Mouse (Mus musculus) olfactory bulb, adult 2 months (tissue): ENCODE measurements around the gene St6galnac1. TPM values are rescaled to one million over a fixed set of nuclear protein-coding genes. Genes with fewer than 3 reads are reported as not detected.
"Not testable (repeated sequence)": the region's sequence is repeated elsewhere in the genome, so short reads cannot be mapped to it uniquely, and the experiment has no call there.

Source experiments
- H3K27ac ChIP-seq: fragments of 200-500 bp; 2 replicates; pipeline ENCODE4 v1.5.1; 2012; ENCODE audit warnings: low read depth, low read length; ENCODE audit not compliant: insufficient read depth
- H3K4me1 ChIP-seq: fragments of 200-500 bp; 2 replicates; pipeline ENCODE4 v1.6.1; 2012; ENCODE audit warnings: low read length; ENCODE audit not compliant: control insufficient read depth, insufficient read depth
- H3K4me3 ChIP-seq: fragments of 200-500 bp; 2 replicates; pipeline ENCODE4 v1.5.1; 2012; ENCODE audit warnings: mild to moderate bottlenecking, low read depth, low read length, moderate library complexity; ENCODE audit not compliant: insufficient read depth
- CTCF ChIP-seq: fragments of 200-500 bp; IDR thresholded peaks from 2 replicates; pipeline ENCODE4 v1.5.1; 2012; ENCODE audit warnings: low read depth, mild to moderate bottlenecking, low read length, moderate library complexity; ENCODE audit not compliant: insufficient read depth
- POLR2A ChIP-seq: fragments of 200-500 bp; IDR thresholded peaks from 2 replicates; pipeline ENCODE4 v1.6.1; 2012; ENCODE audit warnings: mild to moderate bottlenecking, low read depth, low read length, moderate library complexity; ENCODE audit not compliant: insufficient read depth
- WGBS: fragments of 180-500 bp; shearing (Covaris S2); methylation state at CpG from one replicate; pipeline ENCODE4 v1.1.7; 2018; 5-methylcytosine and 5-hydroxymethylcytosine counted together
- polyA plus RNA-seq: library from polyadenylated mRNA; stranded (reverse); fragments of >200 nt; gene quantifications from 2 replicates; pipeline ENCODE4 v1.2.4, GENCODE M21; 2012; ENCODE audit warnings: low replicate concordance; ENCODE audit not compliant: missing spikeins, insufficient read depth, insufficient read length

Gene St6galnac1
- not detected in 2 replicates for polyA plus RNA-seq

GRCm38 (mm10) chr11:116775407-116775806, at the start of gene St6galnac1:
St6galnac1 (minus strand) TSS chr11:116775507.
- TF ChIP-seq CTCF = no peak
- no peak for TF ChIP-seq POLR2A
- Histone ChIP-seq H3K4me3 (no peak within 1 kb of the TSS), H3K27ac (no peak within 1 kb of the TSS), H3K4me1 (no peaks in the 10 kb centered on the region)
- 95% methylated on average over 7 of the region's 7 CpGs for WGBS

DNA sequence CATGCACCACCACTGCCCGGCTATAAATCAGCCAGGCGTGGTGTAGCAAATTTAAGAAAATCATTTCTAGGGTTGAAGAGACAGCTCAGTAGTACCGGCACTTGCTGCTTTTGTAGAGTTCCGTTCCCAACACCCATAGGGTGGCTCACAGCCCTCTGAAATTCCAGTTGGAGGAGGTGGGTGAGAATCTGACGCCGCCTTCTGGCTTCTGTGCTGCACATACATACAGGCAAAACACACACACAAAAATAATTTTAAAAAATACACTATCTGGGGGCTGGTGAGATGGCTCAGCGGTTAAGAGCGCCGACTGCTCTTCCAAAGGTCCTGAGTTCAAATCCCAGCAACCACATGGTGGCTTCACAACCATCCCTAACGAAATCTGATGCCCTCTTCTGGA, 48.6 kb upstream of the St6galnac1 start:
- 98% methylated on average over 10 of the region's 10 CpGs for WGBS
- H3K4me1 ChIP-seq = peaks cover 40% of the 10 kb centered on the region

GRCm38 (mm10) chr11:116823255-116823654, 47.9 kb upstream of the St6galnac1 start:
- Histone ChIP-seq H3K4me1 (peaks cover 39% of the 10 kb centered on the region), H3K27ac (no peak overlapping the region), H3K4me3 (no peak overlapping the region)
- WGBS = 98% methylated on average over 2 of the region's 2 CpGs
- no peak for TF ChIP-seq POLR2A
- TF ChIP-seq CTCF = no peak

More for the DNA sequence above, 48.6 kb upstream of the St6galnac1 start:
- H3K4me3 ChIP-seq, H3K27ac ChIP-seq: not testable (repeated sequence)

DNA sequence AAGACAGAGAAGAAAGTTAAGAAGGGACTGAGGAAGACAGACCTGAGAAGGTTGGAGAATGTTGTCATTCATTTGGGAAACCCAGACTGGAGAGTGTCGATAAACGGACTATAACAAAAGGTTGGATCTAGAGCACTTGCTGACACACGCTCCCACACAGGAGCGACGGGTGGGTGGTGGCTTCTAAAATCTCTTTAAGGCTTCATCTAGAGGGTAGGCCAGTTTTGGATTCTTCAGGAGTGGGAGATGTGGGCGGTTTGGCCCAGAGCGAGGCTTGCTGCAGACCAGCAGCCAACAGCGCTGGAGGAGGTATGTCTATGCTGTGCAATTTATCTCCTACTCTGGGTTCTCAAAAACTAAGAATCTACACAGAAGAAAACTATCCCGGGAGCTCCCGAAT, 47.3 kb upstream of the St6galnac1 start:
- TF ChIP-seq POLR2A (no peak), CTCF (no peak)
- Histone ChIP-seq H3K4me3 (no peak overlapping the region), H3K27ac (no peak overlapping the region), H3K4me1 (peaks cover 33% of the 10 kb centered on the region)
- WGBS = 91% methylated on average over 10 of the region's 10 CpGs

- Histone ChIP-seq H3K27ac (no peak overlapping the region), H3K4me3 (no peak overlapping the region), H3K4me1 (peaks cover 29% of the 10 kb centered on the region)
- TF ChIP-seq CTCF = no peak
- TF ChIP-seq POLR2A = no peak
- WGBS = 79% methylated on average over 10 of the region's 10 CpGs
Observed at GRCm38 (mm10) chr11:116822215-116822614, 46.9 kb upstream of the St6galnac1 start.

DNA sequence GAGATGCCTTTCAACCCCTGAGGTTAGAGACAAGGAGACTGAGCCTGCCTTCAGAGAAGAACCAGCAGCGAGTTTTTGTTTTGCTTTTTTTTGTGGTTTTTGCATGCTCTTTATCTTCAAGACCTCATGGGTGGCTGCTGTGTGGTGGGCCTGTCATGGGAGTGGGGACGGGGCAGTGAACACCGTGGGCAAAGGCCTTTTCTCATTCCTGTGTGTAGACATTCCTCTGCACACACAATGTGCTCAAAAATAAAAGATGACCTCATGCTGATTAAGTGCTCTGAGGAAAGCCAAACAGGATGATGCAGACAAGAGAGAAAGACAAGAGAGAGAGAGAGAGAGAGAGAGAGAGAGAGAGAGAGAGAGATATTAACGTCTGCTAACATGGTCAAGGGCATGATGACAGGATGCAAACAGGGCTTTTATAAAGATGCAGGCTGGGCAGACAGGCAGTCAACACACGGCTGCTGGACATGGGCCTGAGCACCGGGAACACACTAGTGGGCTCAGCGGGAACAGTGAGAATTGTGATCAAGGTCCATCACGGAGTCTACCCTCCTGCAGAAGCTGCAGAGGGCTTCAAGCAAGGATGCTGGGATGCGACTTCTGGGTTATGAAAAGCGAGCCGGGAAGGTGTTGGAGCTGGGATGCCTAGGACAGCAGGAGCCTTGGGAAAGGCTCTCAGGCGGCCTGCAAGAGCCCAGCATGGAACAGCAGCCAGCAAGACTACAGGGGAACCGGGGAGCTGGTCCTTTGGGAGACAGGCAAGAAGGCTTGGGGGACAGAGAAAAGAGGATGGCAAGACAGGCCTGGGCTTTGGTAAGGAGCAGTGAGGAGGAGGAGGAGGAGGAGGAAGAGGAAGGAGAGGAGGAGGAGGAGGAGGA, 46.0 kb upstream of the St6galnac1 start:
- 70% methylated on average over 13 of the region's 13 CpGs for WGBS
- TF ChIP-seq CTCF (no peak), POLR2A (no peak)
- H3K4me3 ChIP-seq = no peak overlapping the region
- H3K4me1 ChIP-seq = peaks cover 21% of the 10 kb centered on the region
- no peak overlapping the region for H3K27ac ChIP-seq

GRCm38 (mm10) chr11:116819932-116820593, 44.8 kb upstream of the St6galnac1 start:
- Histone ChIP-seq H3K4me3 (no peak overlapping the region), H3K4me1 (peaks cover 13% of the 10 kb centered on the region), H3K27ac (no peak overlapping the region)
- WGBS = 79% methylated on average over 5 of the region's 5 CpGs
- TF ChIP-seq CTCF = no peak
- TF ChIP-seq POLR2A = no peak

GRCm38 (mm10) chr11:116818722-116819121, 43.4 kb upstream of the St6galnac1 start:
- no peak for TF ChIP-seq POLR2A
- no peak for TF ChIP-seq CTCF
- Histone ChIP-seq H3K27ac (no peak overlapping the region), H3K4me3 (no peak overlapping the region), H3K4me1 (peaks cover 25% of the 10 kb centered on the region)
- 83% methylated on average over 8 of the region's 8 CpGs for WGBS

DNA sequence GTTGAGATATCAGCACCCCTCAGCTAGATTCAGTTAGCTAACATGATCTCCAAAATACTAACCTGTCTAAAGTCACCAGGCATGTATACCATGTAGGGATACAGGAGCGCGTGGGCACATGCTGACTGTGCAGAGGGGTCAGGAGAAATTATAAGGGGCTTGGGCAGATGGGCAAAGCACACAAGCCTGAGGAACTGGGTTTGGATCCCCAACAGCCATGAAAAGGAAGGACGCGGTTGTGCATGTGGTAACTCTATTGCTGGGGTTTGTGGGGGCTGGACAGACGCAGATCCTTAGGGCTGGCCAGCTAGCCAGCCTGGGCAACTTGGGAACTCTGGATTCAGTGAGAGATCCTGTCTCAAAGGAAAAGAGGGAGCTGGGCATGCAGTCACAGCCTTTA, 42.3 kb upstream of the St6galnac1 start:
- Histone ChIP-seq H3K4me1 (peaks cover 34% of the 10 kb centered on the region), H3K4me3 (no peak overlapping the region), H3K27ac (no peak overlapping the region)
- 99% methylated on average over 5 of the region's 5 CpGs for WGBS
- no peak for TF ChIP-seq CTCF
- TF ChIP-seq POLR2A = no peak

DNA sequence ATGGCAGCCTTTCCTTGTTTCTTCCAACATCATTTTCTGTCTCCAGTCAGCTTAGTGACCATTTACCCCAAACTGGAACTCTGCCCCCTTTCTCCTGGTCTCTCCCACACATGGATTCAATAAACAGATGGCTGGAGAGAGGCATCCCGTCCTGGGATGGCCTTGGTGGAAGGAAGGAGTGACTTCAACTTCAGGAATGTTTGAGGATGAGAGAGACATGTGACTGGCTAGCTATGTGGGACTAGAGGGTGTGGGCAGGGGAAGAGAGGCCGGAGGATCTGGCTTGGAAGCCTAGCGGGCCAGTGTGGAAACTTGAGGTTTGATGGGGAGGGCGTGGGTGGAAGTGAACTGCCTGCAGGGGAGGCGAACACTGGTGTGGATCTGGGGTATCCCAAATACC, 41.5 kb upstream of the St6galnac1 start:
- no peak overlapping the region for H3K27ac ChIP-seq
- H3K4me3 ChIP-seq = no peak overlapping the region
- peaks cover 33% of the 10 kb centered on the region for H3K4me1 ChIP-seq
- 94% methylated on average over 5 of the region's 5 CpGs for WGBS
- TF ChIP-seq POLR2A = no peak
- no peak for TF ChIP-seq CTCF
